Mouse (Mus musculus) right cerebral cortex, postnatal 36 days (tissue): ENCODE measurements at regions not wholly inside any gene's neighbourhood (a gene's known extent, or its start where the extent isn't known, plus 50 kb on each side); places are given as distances from the start of the nearest gene placed in this dataset.

ENCODE experiments used
- DNase-seq, 2 experiments: peaks; one replicate each; pipeline ENCODE4 v3.0.0; 2022; ENCODE audit warnings: low spot score in 2 of 2, mixed read lengths in 1 of 2

GRCm38 (mm10) chr16:45033268-45033667 lies 59.9 kb upstream of the Ccdc80 start:
- DNase-seq: peak in 1 of 2 experiments; percentile 1

- no peak for DNase-seq
Observed at GRCm38 (mm10) chr16:45034401-45034800, 58.8 kb upstream of the Ccdc80 start.

- DNase-seq: no peak
Observed at GRCm38 (mm10) chr16:45036806-45037520, 56.2 kb upstream of the Ccdc80 start.

- DNase-seq: no peak
Observed at GRCm38 (mm10) chr16:45037521-45037888, 55.7 kb upstream of the Ccdc80 start.

- no peak for DNase-seq
Observed at GRCm38 (mm10) chr16:45038261-45039036, 54.8 kb upstream of the Ccdc80 start.
